Mouse (Mus musculus) embryonic fibroblast, embryonic 13.5 days (primary cell): Measurements from ENCODE around the gene Magi2.

ENCODE experiments used
- CTCF ChIP-seq: IDR thresholded peaks from 2 replicates; pipeline ENCODE4 v1.5.1; 2011; ENCODE audit warnings: mild to moderate bottlenecking, control low read depth, low read length, moderate library complexity, borderline replicate concordance; ENCODE audit not compliant: insufficient read depth
- POLR2A ChIP-seq: IDR thresholded peaks from 2 replicates; pipeline ENCODE4 v1.6.1; 2011; ENCODE audit warnings: low read depth, mild to moderate bottlenecking, control low read depth, low read length, moderate library complexity

GRCm38 (mm10) chr5:20620596-20621511 is 1394.0 kb downstream of the Magi2 start:
- TF ChIP-seq CTCF, result no peak
- TF ChIP-seq POLR2A, result no peak
